Mouse (Mus musculus) CH12.LX (cell line): Measurements from ENCODE around the gene Trpc4ap.

Experiments used
- CTCF ChIP-seq, 2 experiments: IDR thresholded peaks in 1 of 2; conservative IDR thresholded peaks in 1 of 2; 2 replicates each; pipeline ENCODE4 v1.5.1; 2011 to 2012; ENCODE audit warnings: low read depth in 2 of 2, low read length in 2 of 2, improper control_type of control experiment in 1 of 2, inconsistent platforms in 1 of 2, mild to moderate bottlenecking in 1 of 2, moderate library complexity in 1 of 2
- MAFK ChIP-seq: IDR thresholded peaks from 2 replicates; pipeline ENCODE4 v1.6.1; 2011; ENCODE audit warnings: low read length, improper control_type of control experiment; ENCODE audit not compliant: insufficient replicate concordance
- MAX ChIP-seq: IDR thresholded peaks from 2 replicates; pipeline ENCODE4 v1.6.1; 2011; ENCODE audit warnings: low read length, improper control_type of control experiment
- POLR2A ChIP-seq: IDR thresholded peaks from 2 replicates; pipeline ENCODE4 v1.6.1; 2011; ENCODE audit warnings: low read depth, mild to moderate bottlenecking, improper control_type of control experiment, low read length

GRCm38 (mm10) chr2:155717082-155717990 is 25.2 kb upstream of the Trpc4ap start:
- TF ChIP-seq CTCF (conservative IDR thresholded peaks at IDR 0.05 in 1 of 2, IDR thresholded peaks at IDR 0.05 in 1 of 2; ENCODE audit: low read depth in 2 of 2, low read length in 2 of 2) (no peak), MAFK (no peak), POLR2A (no peak), MAX (no peak)
